Mouse (Mus musculus): ENCODE results near the gene Dapl1. TPM values are rescaled to one million over a fixed set of nuclear protein-coding genes. Genes with fewer than 3 reads are reported as not detected.

Dapl1 gene
- polyA plus RNA-seq, 2 experiments: 1.0 to 3.1 TPM

DNA sequence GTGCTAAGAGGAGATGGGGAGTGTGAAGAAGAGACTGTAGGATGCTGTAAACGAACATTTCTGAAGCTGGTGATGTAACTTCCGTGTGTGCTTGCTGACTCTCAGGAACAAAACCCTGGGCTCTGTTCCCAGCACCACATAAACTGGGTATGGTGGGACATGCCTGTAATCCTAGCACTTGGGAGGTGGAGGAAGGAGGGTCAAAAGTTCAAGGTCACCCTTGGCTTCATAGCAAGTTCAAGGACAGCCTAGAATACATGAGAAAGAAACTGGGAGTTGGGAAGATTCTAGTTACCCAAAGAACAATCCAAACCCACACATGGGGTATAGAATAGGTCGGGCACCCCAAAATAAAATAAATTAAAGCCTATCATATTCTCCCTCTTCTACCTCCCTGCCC, 39.1 kb downstream of the Dapl1 start:
- Histone ChIP-seq H3K4me1 (ENCODE audit: control insufficient read depth, insufficient read depth, low read length) (peaks cover 11% of the 10 kb centered on the region), H3K36me3 (ENCODE audit: control insufficient read depth, insufficient read depth, low read length) (no peaks in the 10 kb centered on the region), H3K9me3 (ENCODE audit: control insufficient read depth, low read length) (no peaks in the 10 kb centered on the region), H3K4me2 (replicated peaks; ENCODE audit: low read depth, low read length, severe bottlenecking) (no peak overlapping the region), H3K27me3 (ENCODE audit: control insufficient read depth, insufficient read depth, low read length) (no peaks in the 10 kb centered on the region), H3K9ac (ENCODE audit: low read depth, low read length, severe bottlenecking) (no peak overlapping the region), H3K27ac (replicated peaks; ENCODE audit: low read depth, low read length) (no peak overlapping the region), H3K4me3 (replicated peaks; ENCODE audit: low read length) (no peak overlapping the region)
- DNase-seq (ENCODE audit: low spot score) (no peak), ATAC-seq (ENCODE audit: low FRiP score, low read depth) (no peak)
- WGBS: 89% methylated on average over 3 of the region's 3 CpGs
- no peak for TF ChIP-seq POLR2A (IDR thresholded peaks at IDR 0.05; ENCODE audit: borderline replicate concordance, extremely low read depth, insufficient read depth, insufficient read length)

DNA sequence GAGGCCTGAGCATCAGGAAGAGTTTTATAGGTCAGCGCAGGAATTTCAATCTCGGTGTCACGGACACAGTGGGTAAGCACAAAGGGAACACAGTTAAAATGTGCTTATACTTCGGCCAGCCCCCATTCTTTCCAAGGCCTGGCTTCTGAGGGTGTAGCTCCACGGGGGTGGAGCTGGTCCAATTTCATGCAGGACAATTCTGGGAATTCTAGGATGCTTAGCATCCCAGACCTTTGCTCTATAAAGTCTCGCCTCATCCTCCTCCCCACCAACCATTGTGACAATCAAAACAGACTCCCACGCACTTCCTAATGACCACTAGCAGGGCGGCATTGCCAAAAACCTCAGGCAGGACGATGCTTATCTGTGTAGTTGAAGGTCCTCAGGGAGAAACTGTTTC, 42.4 kb downstream of the Dapl1 start:
- TF ChIP-seq POLR2A (IDR thresholded peaks at IDR 0.05; ENCODE audit: borderline replicate concordance, extremely low read depth, insufficient read depth, insufficient read length): no peak
- H3K27me3 ChIP-seq (ENCODE audit: control insufficient read depth, insufficient read depth, low read length): no peaks in the 10 kb centered on the region
- H3K9me3 ChIP-seq (ENCODE audit: control insufficient read depth, low read length): no peaks in the 10 kb centered on the region
- no peak overlapping the region for H3K9ac ChIP-seq (ENCODE audit: low read depth, low read length, severe bottlenecking)
- H3K4me3 ChIP-seq (replicated peaks; ENCODE audit: low read length): no peak overlapping the region
- H3K4me1 ChIP-seq (ENCODE audit: control insufficient read depth, insufficient read depth, low read length): peaks cover 24% of the 10 kb centered on the region
- no peak for DNase-seq (ENCODE audit: low spot score)
- WGBS: 55% methylated on average over 9 of the region's 9 CpGs
- no peak for ATAC-seq (ENCODE audit: low FRiP score, low read depth)
- no peaks in the 10 kb centered on the region for H3K36me3 ChIP-seq (ENCODE audit: control insufficient read depth, insufficient read depth, low read length)
- no peak overlapping the region for H3K27ac ChIP-seq (replicated peaks; ENCODE audit: low read depth, low read length)
- no peak overlapping the region for H3K4me2 ChIP-seq (replicated peaks; ENCODE audit: low read depth, low read length, severe bottlenecking)

GRCm38 (mm10) chr2:59529574-59530080, 45.2 kb downstream of the Dapl1 start:
- peak overlapping the region; percentile 18; the same call in 1 of the 2 replicates for H3K4me2 ChIP-seq (replicated peaks; ENCODE audit: low read depth, low read length, severe bottlenecking)
- H3K9ac ChIP-seq (ENCODE audit: low read depth, low read length, severe bottlenecking): no peak overlapping the region
- WGBS: 22% methylated on average over 17 of the region's 17 CpGs
- no peak overlapping the region for H3K4me3 ChIP-seq (replicated peaks; ENCODE audit: low read length)
- peaks cover 22% of the 10 kb centered on the region for H3K4me1 ChIP-seq (ENCODE audit: control insufficient read depth, insufficient read depth, low read length)
- H3K36me3 ChIP-seq (ENCODE audit: control insufficient read depth, insufficient read depth, low read length): no peaks in the 10 kb centered on the region
- ATAC-seq (ENCODE audit: low FRiP score, low read depth): peak; percentile 43; the same call in 1 of the 2 replicates
- peak overlapping the region; percentile 14; the same call in 1 of the 2 replicates for H3K27ac ChIP-seq (replicated peaks; ENCODE audit: low read depth, low read length)
- no peak for DNase-seq (ENCODE audit: low spot score)
- no peaks in the 10 kb centered on the region for H3K9me3 ChIP-seq (ENCODE audit: control insufficient read depth, low read length)
- H3K27me3 ChIP-seq (ENCODE audit: control insufficient read depth, insufficient read depth, low read length): no peaks in the 10 kb centered on the region
- no peak for TF ChIP-seq POLR2A (IDR thresholded peaks at IDR 0.05; ENCODE audit: borderline replicate concordance, extremely low read depth, insufficient read depth, insufficient read length)

DNA sequence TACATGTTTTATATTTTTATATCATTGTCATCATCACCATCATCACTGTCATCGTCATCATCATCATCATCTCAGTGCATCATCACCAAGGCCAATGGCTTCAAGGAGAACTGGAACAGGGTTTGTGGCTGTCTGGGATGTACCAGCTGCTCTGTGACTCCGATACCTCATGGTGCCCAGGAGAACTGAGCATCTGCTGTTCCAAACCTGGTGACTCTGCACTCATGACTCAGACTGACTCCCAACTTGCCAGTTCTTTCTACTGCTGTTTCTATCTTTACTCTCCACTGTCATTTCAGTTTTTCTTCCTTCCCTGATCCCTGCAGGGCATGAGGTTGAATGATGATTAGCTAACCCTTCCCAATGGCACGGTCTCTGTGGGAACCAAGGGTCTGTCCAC, 46.4 kb downstream of the Dapl1 start:
- Histone ChIP-seq H3K4me3 (replicated peaks; ENCODE audit: low read length) (no peak overlapping the region), H3K27ac (replicated peaks; ENCODE audit: low read depth, low read length) (no peak overlapping the region), H3K9ac (ENCODE audit: low read depth, low read length, severe bottlenecking) (no peak overlapping the region), H3K36me3 (ENCODE audit: control insufficient read depth, insufficient read depth, low read length) (no peaks in the 10 kb centered on the region), H3K4me1 (ENCODE audit: control insufficient read depth, insufficient read depth, low read length) (peaks cover 16% of the 10 kb centered on the region), H3K4me2 (replicated peaks; ENCODE audit: low read depth, low read length, severe bottlenecking) (no peak overlapping the region), H3K9me3 (ENCODE audit: control insufficient read depth, low read length) (no peaks in the 10 kb centered on the region), H3K27me3 (ENCODE audit: control insufficient read depth, insufficient read depth, low read length) (no peaks in the 10 kb centered on the region)
- DNase-seq (ENCODE audit: low spot score) (no peak), ATAC-seq (ENCODE audit: low FRiP score, low read depth) (no peak)
- WGBS: 91% methylated on average over 3 of the region's 3 CpGs
- no peak for TF ChIP-seq POLR2A (IDR thresholded peaks at IDR 0.05; ENCODE audit: borderline replicate concordance, extremely low read depth, insufficient read depth, insufficient read length)

DNA sequence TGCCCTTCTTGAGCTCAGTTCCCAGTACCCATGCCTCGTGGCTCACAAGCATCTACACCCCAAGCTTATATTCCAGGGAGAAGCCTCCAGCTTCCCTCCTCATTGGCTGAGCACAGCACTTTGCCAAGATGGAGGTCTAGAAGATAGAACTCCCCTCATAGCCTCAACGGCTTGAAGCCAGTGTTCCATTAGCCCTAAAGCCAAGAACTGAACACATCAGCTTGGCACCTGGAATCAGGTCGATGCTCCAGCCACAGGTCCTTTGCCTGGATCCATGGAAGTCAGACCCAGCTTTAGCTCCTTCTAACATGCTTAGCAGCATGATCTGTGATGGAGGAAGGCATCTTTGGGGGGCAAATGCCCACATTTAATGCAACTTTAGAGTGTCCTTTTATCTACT, 48.5 kb downstream of the Dapl1 start:
- Histone ChIP-seq H3K4me2 (replicated peaks; ENCODE audit: low read depth, low read length, severe bottlenecking) (no peak overlapping the region), H3K27ac (replicated peaks; ENCODE audit: low read depth, low read length) (no peak overlapping the region), H3K27me3 (ENCODE audit: control insufficient read depth, insufficient read depth, low read length) (no peaks in the 10 kb centered on the region), H3K4me1 (ENCODE audit: control insufficient read depth, insufficient read depth, low read length) (peaks cover 19% of the 10 kb centered on the region), H3K9ac (ENCODE audit: low read depth, low read length, severe bottlenecking) (no peak overlapping the region), H3K4me3 (replicated peaks; ENCODE audit: low read length) (no peak overlapping the region), H3K36me3 (ENCODE audit: control insufficient read depth, insufficient read depth, low read length) (no peaks in the 10 kb centered on the region), H3K9me3 (ENCODE audit: control insufficient read depth, low read length) (no peaks in the 10 kb centered on the region)
- DNase-seq (ENCODE audit: low spot score) (no peak), ATAC-seq (ENCODE audit: low FRiP score, low read depth) (no peak)
- TF ChIP-seq POLR2A (IDR thresholded peaks at IDR 0.05; ENCODE audit: borderline replicate concordance, extremely low read depth, insufficient read depth, insufficient read length): no peak
- WGBS: 83% methylated on average over 3 of the region's 3 CpGs

DNA sequence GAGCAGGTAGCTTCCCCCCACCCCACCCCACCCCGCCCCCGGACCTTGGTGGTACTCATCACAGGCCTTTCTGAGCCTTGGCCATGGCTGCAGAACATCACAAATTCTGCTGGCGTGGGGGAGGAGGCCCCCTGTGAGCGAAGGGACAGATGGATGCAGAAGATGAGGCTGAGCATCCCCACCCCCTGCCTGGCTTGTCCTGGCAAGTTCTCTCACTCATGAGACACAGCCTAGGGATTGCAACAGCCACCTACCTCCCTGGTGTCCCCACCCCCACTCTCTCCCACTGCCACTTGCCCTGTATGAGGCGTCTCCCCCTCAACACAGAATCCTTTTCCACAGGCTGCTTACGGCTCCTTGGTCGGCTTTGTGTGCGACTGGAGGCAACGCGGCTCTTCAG, 49.1 kb downstream of the Dapl1 start:
- Histone ChIP-seq H3K9me3 (ENCODE audit: control insufficient read depth, low read length) (no peaks in the 10 kb centered on the region), H3K4me3 (replicated peaks; ENCODE audit: low read length) (no peak overlapping the region), H3K27me3 (ENCODE audit: control insufficient read depth, insufficient read depth, low read length) (no peaks in the 10 kb centered on the region), H3K9ac (ENCODE audit: low read depth, low read length, severe bottlenecking) (no peak overlapping the region), H3K4me1 (ENCODE audit: control insufficient read depth, insufficient read depth, low read length) (peaks cover 19% of the 10 kb centered on the region), H3K4me2 (replicated peaks; ENCODE audit: low read depth, low read length, severe bottlenecking) (no peak overlapping the region), H3K27ac (replicated peaks; ENCODE audit: low read depth, low read length) (no peak overlapping the region), H3K36me3 (ENCODE audit: control insufficient read depth, insufficient read depth, low read length) (no peaks in the 10 kb centered on the region)
- TF ChIP-seq POLR2A (IDR thresholded peaks at IDR 0.05; ENCODE audit: borderline replicate concordance, extremely low read depth, insufficient read depth, insufficient read length): no peak
- WGBS: 84% methylated on average over 10 of the region's 10 CpGs
- ATAC-seq (ENCODE audit: low FRiP score, low read depth) (no peak), DNase-seq (ENCODE audit: low spot score) (no peak)
